Mouse (Mus musculus): ENCODE results near the gene Slc25a10. TPM values are rescaled to one million over a fixed set of nuclear protein-coding genes. Genes with fewer than 3 reads are reported as not detected.

Slc25a10 gene
- total and polyA plus RNA-seq, 2 experiments from 2014 or later, result 20.5 to 22.8 TPM

GRCm38 (mm10) chr11:120453306-120453705 is 38.3 kb upstream of the Slc25a10 start, which contains the start of gene Pde6g:
TSS of gene Pde6g (minus strand) at chr11:120453500.
- Histone ChIP-seq H3K27me3 (ENCODE audit: insufficient read depth, low read length) (no peaks in the 10 kb centered on the region), H3K4me2 (ENCODE audit: low read depth) (no peak within 1 kb of the TSS), H3K4me1 (ENCODE audit: insufficient read depth) (no peaks in the 10 kb centered on the region), H3K4me3 (ENCODE audit: low read depth, low read length) (no peak within 1 kb of the TSS), H3K9ac (no peak within 1 kb of the TSS; the same call in 1 of the 2 replicates), H3K9me3 (ENCODE audit: low read length) (no peaks in the 10 kb centered on the region), H3K27ac (ENCODE audit: low read depth, low read length) (no peak within 1 kb of the TSS), H3K36me3 (ENCODE audit: insufficient read depth) (no peaks in the 10 kb centered on the region)
- no peak for DNase-seq
- TF ChIP-seq CTCF (IDR thresholded peaks at IDR 0.05; ENCODE audit: low read depth), result no peak
- 90% methylated on average over 4 of the region's 4 CpGs for WGBS
- ATAC-seq, result no peak

DNA sequence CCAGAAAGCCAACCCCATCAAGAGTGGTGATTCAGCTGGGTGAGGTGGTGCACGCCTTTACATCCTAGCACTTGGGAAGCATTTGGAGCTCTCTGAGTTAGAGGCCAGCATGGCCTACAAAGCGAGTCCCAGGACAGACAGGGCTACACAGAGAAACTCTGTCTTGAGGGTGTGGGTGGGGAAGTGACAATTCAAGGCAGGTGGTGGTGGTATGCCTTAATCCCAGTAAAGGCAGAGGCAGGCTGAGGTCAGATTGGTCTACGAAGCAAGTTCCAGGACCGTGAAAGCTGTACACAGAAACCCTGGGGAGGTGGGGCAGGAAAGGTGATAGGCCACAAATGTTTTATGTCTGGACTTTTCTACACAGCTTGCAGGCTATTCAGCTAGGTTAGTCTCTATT is 36.7 kb upstream of the Slc25a10 start:
- H3K36me3 ChIP-seq (ENCODE audit: insufficient read depth), result peaks cover 2% of the 10 kb centered on the region
- H3K9me3 ChIP-seq (ENCODE audit: low read length), result no peaks in the 10 kb centered on the region
- H3K27me3 ChIP-seq (ENCODE audit: insufficient read depth, low read length), result no peaks in the 10 kb centered on the region
- 95% methylated on average over 4 of the region's 4 CpGs for WGBS
- peaks cover 8% of the 10 kb centered on the region; the same call in 1 of the 2 replicates for H3K4me1 ChIP-seq (ENCODE audit: insufficient read depth)
- no peak overlapping the region for H3K9ac ChIP-seq
- no peak for ATAC-seq
- DNase-seq, result no peak
- no peak overlapping the region for H3K27ac ChIP-seq (ENCODE audit: low read depth, low read length)
- no peak for TF ChIP-seq CTCF (IDR thresholded peaks at IDR 0.05; ENCODE audit: low read depth)
- H3K4me2 ChIP-seq (ENCODE audit: low read depth), result no peak overlapping the region
- no peak overlapping the region for H3K4me3 ChIP-seq (ENCODE audit: low read depth, low read length)

GRCm38 (mm10) chr11:120455413-120455812 is 36.2 kb upstream of the Slc25a10 start:
- no peak for TF ChIP-seq CTCF (IDR thresholded peaks at IDR 0.05; ENCODE audit: low read depth)
- peaks cover 8% of the 10 kb centered on the region; the same call in 1 of the 2 replicates for H3K4me1 ChIP-seq (ENCODE audit: insufficient read depth)
- no peak for DNase-seq
- peaks cover 4% of the 10 kb centered on the region for H3K36me3 ChIP-seq (ENCODE audit: insufficient read depth)
- ATAC-seq, result no peak
- H3K9ac ChIP-seq, result no peak overlapping the region
- H3K9me3 ChIP-seq (ENCODE audit: low read length), result no peaks in the 10 kb centered on the region
- H3K4me2 ChIP-seq (ENCODE audit: low read depth), result no peak overlapping the region
- 97% methylated on average over 7 of the region's 7 CpGs for WGBS
- H3K27ac ChIP-seq (ENCODE audit: low read depth, low read length), result no peak overlapping the region
- no peaks in the 10 kb centered on the region for H3K27me3 ChIP-seq (ENCODE audit: insufficient read depth, low read length)
- no peak overlapping the region for H3K4me3 ChIP-seq (ENCODE audit: low read depth, low read length)

GRCm38 (mm10) chr11:120457370-120457769 is 34.3 kb upstream of the Slc25a10 start:
- H3K4me1 ChIP-seq (ENCODE audit: insufficient read depth), result peaks cover 8% of the 10 kb centered on the region; the same call in 1 of the 2 replicates
- H3K27me3 ChIP-seq (ENCODE audit: insufficient read depth, low read length), result no peaks in the 10 kb centered on the region
- H3K9ac ChIP-seq, result peak overlapping the region; percentile 96
- peaks cover 20% of the 10 kb centered on the region for H3K36me3 ChIP-seq (ENCODE audit: insufficient read depth)
- peak overlapping the region; percentile 87 for H3K4me3 ChIP-seq (ENCODE audit: low read depth, low read length)
- H3K27ac ChIP-seq (ENCODE audit: low read depth, low read length), result peak overlapping the region; percentile 74
- no peaks in the 10 kb centered on the region for H3K9me3 ChIP-seq (ENCODE audit: low read length)
- peak; percentile 3 for DNase-seq
- peak; percentile 3; the same call in 1 of the 2 replicates for ATAC-seq
- peak overlapping the region; percentile 93 for H3K4me2 ChIP-seq (ENCODE audit: low read depth)
- WGBS, result 32% methylated on average over 14 of the region's 14 CpGs
- no peak for TF ChIP-seq CTCF (IDR thresholded peaks at IDR 0.05; ENCODE audit: low read depth)

DNA sequence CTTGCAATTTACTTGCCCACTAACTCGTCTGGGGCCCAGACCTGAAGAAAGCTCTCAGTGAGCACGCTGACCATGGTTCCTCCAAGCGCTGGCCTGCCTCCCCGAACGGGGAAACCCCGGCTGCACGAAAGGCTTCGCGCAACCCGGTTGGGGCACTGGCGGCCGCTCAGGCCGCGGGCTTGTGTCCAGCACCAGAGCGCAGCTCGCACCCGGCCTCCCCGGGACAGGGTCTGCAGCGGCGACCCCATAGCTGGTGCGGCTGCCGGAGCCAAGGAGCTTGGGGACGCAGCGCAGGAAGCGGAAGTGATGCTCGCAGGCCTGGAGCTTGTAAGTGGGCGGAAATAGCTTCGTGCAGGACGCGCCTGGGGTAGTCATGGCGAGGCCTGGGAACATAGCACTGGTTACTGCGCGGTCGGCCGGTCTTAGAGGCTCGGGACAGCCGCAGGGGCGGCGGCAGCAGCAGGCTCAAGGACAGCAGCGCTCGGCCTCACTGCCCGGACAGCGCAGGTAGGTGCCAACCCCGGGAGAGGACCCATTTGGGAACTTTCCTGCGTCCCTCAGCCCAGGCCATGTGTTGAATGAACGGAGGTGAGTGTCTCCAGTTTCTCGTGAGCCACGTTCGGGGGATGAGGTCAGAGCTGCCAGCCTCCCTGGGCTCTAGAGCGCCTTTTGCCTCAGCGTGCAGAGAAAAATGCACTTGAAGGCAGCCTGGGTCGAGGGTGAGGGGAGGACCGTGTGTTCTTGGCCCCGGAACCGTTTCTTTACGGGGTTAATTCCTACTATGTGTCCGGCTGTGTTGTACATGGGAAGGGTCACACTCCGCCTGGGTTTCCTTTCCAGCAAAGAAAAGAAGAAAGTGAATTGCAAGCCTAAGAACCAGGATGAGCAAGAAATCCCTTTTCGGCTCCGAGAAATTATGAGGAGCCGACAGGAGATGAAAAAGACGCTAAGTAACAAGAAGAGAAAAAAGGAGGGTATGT is 33.6 kb upstream of the Slc25a10 start, which contains the start of the genes Oxld1 and Ccdc137:
Gene Oxld1 (minus strand): TSS at position 297 of the 980 bp plus-strand sequence.
Gene Ccdc137 (plus strand): TSS at position 344 of the 980 bp plus-strand sequence.
- Histone ChIP-seq H3K4me2 (ENCODE audit: low read depth) (peak within 1 kb of the TSS; percentile 93), H3K4me3 (ENCODE audit: low read depth, low read length) (peak within 1 kb of the TSS; percentile 87), H3K27me3 (ENCODE audit: insufficient read depth, low read length) (no peaks in the 10 kb centered on the region), H3K9ac (peak within 1 kb of the TSS; percentile 96), H3K4me1 (ENCODE audit: insufficient read depth) (peaks cover 8% of the 10 kb centered on the region; the same call in 1 of the 2 replicates), H3K9me3 (ENCODE audit: low read length) (no peaks in the 10 kb centered on the region), H3K36me3 (ENCODE audit: insufficient read depth) (peaks cover 25% of the 10 kb centered on the region), H3K27ac (ENCODE audit: low read depth, low read length) (peak within 1 kb of the TSS; percentile 74)
- 7% methylated on average over 62 of the region's 62 CpGs for WGBS
- DNase-seq (peak; percentile 87), ATAC-seq (peak; percentile 98)
- TF ChIP-seq CTCF (IDR thresholded peaks at IDR 0.05; ENCODE audit: low read depth), result no peak

DNA sequence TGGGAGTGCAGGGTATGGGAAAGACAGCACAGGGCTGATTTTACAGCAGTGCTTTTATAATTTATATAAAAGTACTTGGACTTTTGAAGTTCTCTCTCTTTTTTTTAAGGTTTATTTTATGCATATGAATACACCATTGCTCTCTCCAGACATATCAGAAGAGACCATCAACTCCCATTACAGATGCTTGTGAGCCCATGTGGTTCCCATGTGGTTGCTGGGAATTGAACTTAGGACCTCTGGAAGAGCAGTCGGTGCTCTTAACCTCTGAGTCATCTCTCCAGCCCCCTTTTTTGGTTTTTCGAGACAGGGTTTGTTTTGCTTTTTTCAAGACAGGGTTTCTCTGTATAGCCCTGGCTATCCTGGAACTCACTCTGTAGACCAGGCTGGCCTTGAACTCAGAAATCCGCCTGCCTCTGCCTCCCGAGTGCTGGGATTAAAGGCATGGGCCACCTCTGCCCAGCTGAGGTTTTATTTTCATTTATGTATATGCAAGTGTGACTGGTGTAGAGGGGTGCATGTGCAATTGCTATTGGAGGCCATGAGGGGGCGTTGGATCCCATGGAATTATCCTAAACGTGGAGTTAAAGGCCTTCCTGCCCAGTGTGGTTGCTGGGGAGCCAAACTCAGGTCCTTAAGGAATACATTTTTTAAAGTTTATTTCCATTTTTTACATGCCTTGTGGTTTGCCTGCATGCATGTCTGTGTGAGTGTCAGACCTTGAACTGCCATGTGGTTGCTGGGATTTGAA is 32.6 kb upstream of the Slc25a10 start:
- Histone ChIP-seq H3K36me3 (ENCODE audit: insufficient read depth) (peaks cover 29% of the 10 kb centered on the region), H3K4me3 (ENCODE audit: low read depth, low read length) (peak overlapping the region; percentile 87), H3K4me1 (ENCODE audit: insufficient read depth) (peaks cover 8% of the 10 kb centered on the region; the same call in 1 of the 2 replicates), H3K27ac (ENCODE audit: low read depth, low read length) (no peak overlapping the region), H3K9me3 (ENCODE audit: low read length) (no peaks in the 10 kb centered on the region), H3K9ac (peak overlapping the region; percentile 96), H3K27me3 (ENCODE audit: insufficient read depth, low read length) (no peaks in the 10 kb centered on the region), H3K4me2 (ENCODE audit: low read depth) (peak overlapping the region; percentile 93)
- TF ChIP-seq CTCF (IDR thresholded peaks at IDR 0.05; ENCODE audit: low read depth), result peak; percentile 21; the same call in 1 of the 2 replicates
- 75% methylated on average over 6 of the region's 6 CpGs for WGBS
- no peak for ATAC-seq
- DNase-seq, result no peak
